Mouse (Mus musculus): ENCODE results near the gene Brip1. TPM values are rescaled to one million over a fixed set of nuclear protein-coding genes. Genes with fewer than 3 reads are reported as not detected.

Brip1 gene
- polyA plus RNA-seq, 1 experiment from 2014 or later, result 8.1 TPM

GRCm38 (mm10) chr11:86106596-86106995 is 94.4 kb downstream of the Brip1 start:
- Histone ChIP-seq H3K4me3 (replicated peaks) (no peak overlapping the region), H3K36me3 (no peaks in the 10 kb centered on the region), H3K4me1 (no peaks in the 10 kb centered on the region), H3K4me2 (replicated peaks) (no peak overlapping the region), H3K27me3 (no peaks in the 10 kb centered on the region), H3K9ac (no peak overlapping the region), H3K9me3 (replicated peaks) (no peaks in the 10 kb centered on the region), H3K27ac (replicated peaks) (no peak overlapping the region)
- ATAC-seq (ENCODE audit: insufficient number of reproducible peaks, low FRiP score, low TSS enrichment, low read depth), result no peak

DNA sequence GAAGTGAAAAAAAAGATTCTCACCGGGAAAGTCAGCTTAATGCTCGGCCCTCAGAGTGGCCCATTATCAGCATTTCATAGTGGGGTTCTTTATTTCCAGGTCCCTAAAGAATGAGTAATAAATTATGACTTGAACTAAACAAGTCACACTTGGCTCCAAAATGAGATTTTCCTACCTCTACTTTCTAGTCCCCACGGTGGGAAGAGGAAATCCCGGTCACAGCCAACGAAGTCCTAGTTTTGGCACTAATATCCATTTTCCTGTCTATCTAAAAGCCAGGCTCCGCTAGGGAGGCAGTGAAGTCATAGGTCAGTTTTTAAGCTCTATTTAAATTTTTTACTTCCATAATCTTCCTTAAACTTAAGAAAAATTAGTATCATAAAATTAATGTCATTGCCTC is 99.8 kb downstream of the Brip1 start:
- whole genome bisulfite sequencing, result 85% methylated on average over 6 of the region's 6 CpGs
- H3K4me3 ChIP-seq (replicated peaks), result no peak overlapping the region
- H3K4me2 ChIP-seq (replicated peaks), result no peak overlapping the region
- H3K27ac ChIP-seq (replicated peaks), result no peak overlapping the region
- no peaks in the 10 kb centered on the region for H3K4me1 ChIP-seq
- no peaks in the 10 kb centered on the region for H3K27me3 ChIP-seq
- ATAC-seq (ENCODE audit: insufficient number of reproducible peaks, low FRiP score, low TSS enrichment, low read depth), result no peak
- no peaks in the 10 kb centered on the region for H3K9me3 ChIP-seq (replicated peaks)
- no peaks in the 10 kb centered on the region for H3K36me3 ChIP-seq
- H3K9ac ChIP-seq, result no peak overlapping the region

DNA sequence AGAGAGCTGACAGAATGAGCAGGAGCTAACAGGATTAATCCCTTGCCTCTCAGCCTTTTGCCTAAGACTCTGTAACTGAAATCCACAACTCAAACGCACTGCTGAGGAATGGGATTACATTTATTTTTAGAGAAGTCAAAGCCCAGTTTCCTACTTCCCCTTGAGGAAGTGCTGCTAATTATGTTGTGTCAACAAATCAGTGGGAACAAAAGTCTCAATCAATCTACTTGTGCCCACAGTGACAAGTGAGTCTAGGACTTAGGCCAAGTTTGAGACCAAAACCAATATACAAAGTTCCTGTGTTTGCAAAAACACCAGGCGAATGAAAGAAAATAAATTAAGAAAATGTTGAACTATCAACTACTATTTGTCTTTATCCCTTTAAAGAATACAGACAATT is 101.7 kb downstream of the Brip1 start:
- Histone ChIP-seq H3K4me1 (no peaks in the 10 kb centered on the region), H3K9ac (no peak overlapping the region), H3K27me3 (no peaks in the 10 kb centered on the region), H3K9me3 (replicated peaks) (no peaks in the 10 kb centered on the region), H3K27ac (replicated peaks) (no peak overlapping the region), H3K4me2 (replicated peaks) (no peak overlapping the region), H3K4me3 (replicated peaks) (no peak overlapping the region), H3K36me3 (no peaks in the 10 kb centered on the region)
- no peak for ATAC-seq (ENCODE audit: insufficient number of reproducible peaks, low FRiP score, low TSS enrichment, low read depth)
- 46% methylated on average over 2 of the region's 2 CpGs for WGBS

DNA sequence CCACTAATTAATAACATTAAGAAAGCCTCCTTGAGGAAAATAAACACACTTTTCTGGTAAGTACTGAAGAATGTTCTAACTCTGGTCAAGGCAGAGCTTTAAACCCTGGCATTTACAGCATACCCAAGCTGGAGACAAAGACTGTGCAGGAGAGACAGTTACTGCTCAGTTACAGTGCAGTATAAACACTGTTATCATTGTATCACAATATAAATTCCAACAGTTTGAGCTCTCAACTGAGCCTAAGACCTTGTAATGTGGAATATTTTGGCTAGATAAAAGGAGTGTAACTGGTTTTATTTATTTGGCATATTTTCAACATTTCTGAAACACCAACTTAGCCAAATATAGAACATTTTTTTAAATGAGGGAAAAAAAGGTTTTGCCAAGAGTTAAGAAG is 112.2 kb downstream of the Brip1 start:
- Histone ChIP-seq H3K9ac (no peak overlapping the region), H3K27me3 (no peaks in the 10 kb centered on the region), H3K36me3 (no peaks in the 10 kb centered on the region), H3K4me3 (replicated peaks) (no peak overlapping the region), H3K9me3 (replicated peaks) (no peaks in the 10 kb centered on the region), H3K4me1 (no peaks in the 10 kb centered on the region), H3K4me2 (replicated peaks) (no peak overlapping the region), H3K27ac (replicated peaks) (no peak overlapping the region)
- no peak for ATAC-seq (ENCODE audit: insufficient number of reproducible peaks, low FRiP score, low TSS enrichment, low read depth)

- 79% methylated on average over 4 of the region's 4 CpGs for WGBS
- Histone ChIP-seq H3K9me3 (replicated peaks) (no peaks in the 10 kb centered on the region), H3K4me2 (replicated peaks) (no peak overlapping the region), H3K4me3 (replicated peaks) (no peak overlapping the region), H3K36me3 (no peaks in the 10 kb centered on the region), H3K4me1 (no peaks in the 10 kb centered on the region), H3K9ac (no peak overlapping the region), H3K27ac (replicated peaks) (no peak overlapping the region), H3K27me3 (no peaks in the 10 kb centered on the region)
- ATAC-seq (ENCODE audit: insufficient number of reproducible peaks, low FRiP score, low TSS enrichment, low read depth), result no peak
These were observed 116.5 kb downstream of the Brip1 start for GRCm38 (mm10) chr11:86084522-86084921.

- H3K4me3 ChIP-seq (replicated peaks), result no peak overlapping the region
- no peaks in the 10 kb centered on the region for H3K27me3 ChIP-seq
- no peaks in the 10 kb centered on the region for H3K9me3 ChIP-seq (replicated peaks)
- ATAC-seq (ENCODE audit: insufficient number of reproducible peaks, low FRiP score, low TSS enrichment, low read depth), result no peak
- 79% methylated on average over 8 of the region's 8 CpGs for WGBS
- no peak overlapping the region for H3K27ac ChIP-seq (replicated peaks)
- no peaks in the 10 kb centered on the region for H3K4me1 ChIP-seq
- peaks cover 5% of the 10 kb centered on the region; the same call in 1 of the 2 replicates for H3K36me3 ChIP-seq
- H3K9ac ChIP-seq, result no peak overlapping the region
- H3K4me2 ChIP-seq (replicated peaks), result no peak overlapping the region
These were observed 123.0 kb downstream of the Brip1 start for GRCm38 (mm10) chr11:86078025-86078424.

- peaks cover 5% of the 10 kb centered on the region; the same call in 1 of the 2 replicates for H3K36me3 ChIP-seq
- WGBS, result 78% methylated on average over 7 of the region's 7 CpGs
- H3K9ac ChIP-seq, result no peak overlapping the region
- H3K27ac ChIP-seq (replicated peaks), result no peak overlapping the region
- H3K4me2 ChIP-seq (replicated peaks), result no peak overlapping the region
- ATAC-seq (ENCODE audit: insufficient number of reproducible peaks, low FRiP score, low TSS enrichment, low read depth), result no peak
- H3K9me3 ChIP-seq (replicated peaks), result no peaks in the 10 kb centered on the region
- no peaks in the 10 kb centered on the region for H3K4me1 ChIP-seq
- no peak overlapping the region for H3K4me3 ChIP-seq (replicated peaks)
- no peaks in the 10 kb centered on the region for H3K27me3 ChIP-seq
These were observed 124.0 kb downstream of the Brip1 start for GRCm38 (mm10) chr11:86076966-86077365.

GRCm38 (mm10) chr11:86076403-86076802 is 124.6 kb downstream of the Brip1 start:
- H3K36me3 ChIP-seq, result peaks cover 5% of the 10 kb centered on the region; the same call in 1 of the 2 replicates
- no peak overlapping the region for H3K9ac ChIP-seq
- 93% methylated on average over 5 of the region's 5 CpGs for WGBS
- H3K4me2 ChIP-seq (replicated peaks), result no peak overlapping the region
- no peaks in the 10 kb centered on the region for H3K27me3 ChIP-seq
- no peaks in the 10 kb centered on the region for H3K4me1 ChIP-seq
- H3K9me3 ChIP-seq (replicated peaks), result no peaks in the 10 kb centered on the region
- no peak overlapping the region for H3K4me3 ChIP-seq (replicated peaks)
- H3K27ac ChIP-seq (replicated peaks), result no peak overlapping the region
- ATAC-seq (ENCODE audit: insufficient number of reproducible peaks, low FRiP score, low TSS enrichment, low read depth), result no peak

- Histone ChIP-seq H3K4me1 (no peaks in the 10 kb centered on the region), H3K4me2 (replicated peaks) (no peak overlapping the region), H3K36me3 (peaks cover 5% of the 10 kb centered on the region; the same call in 1 of the 2 replicates), H3K9me3 (replicated peaks) (no peaks in the 10 kb centered on the region), H3K9ac (no peak overlapping the region), H3K27ac (replicated peaks) (no peak overlapping the region), H3K4me3 (replicated peaks) (no peak overlapping the region), H3K27me3 (no peaks in the 10 kb centered on the region)
- WGBS, result 83% methylated on average over 1 of the region's 1 CpGs
- ATAC-seq (ENCODE audit: insufficient number of reproducible peaks, low FRiP score, low TSS enrichment, low read depth), result no peak
These were observed 125.6 kb downstream of the Brip1 start for GRCm38 (mm10) chr11:86075371-86075770.

GRCm38 (mm10) chr11:86068651-86069050 is 132.3 kb downstream of the Brip1 start:
- Histone ChIP-seq H3K27me3 (no peaks in the 10 kb centered on the region), H3K4me3 (replicated peaks) (no peak overlapping the region), H3K9ac (no peak overlapping the region), H3K4me2 (replicated peaks) (no peak overlapping the region), H3K36me3 (peaks cover 1% of the 10 kb centered on the region; the same call in 1 of the 2 replicates), H3K4me1 (no peaks in the 10 kb centered on the region), H3K9me3 (replicated peaks) (no peaks in the 10 kb centered on the region), H3K27ac (replicated peaks) (no peak overlapping the region)
- 55% methylated on average over 6 of the region's 6 CpGs for WGBS
- ATAC-seq (ENCODE audit: insufficient number of reproducible peaks, low FRiP score, low TSS enrichment, low read depth), result no peak

DNA sequence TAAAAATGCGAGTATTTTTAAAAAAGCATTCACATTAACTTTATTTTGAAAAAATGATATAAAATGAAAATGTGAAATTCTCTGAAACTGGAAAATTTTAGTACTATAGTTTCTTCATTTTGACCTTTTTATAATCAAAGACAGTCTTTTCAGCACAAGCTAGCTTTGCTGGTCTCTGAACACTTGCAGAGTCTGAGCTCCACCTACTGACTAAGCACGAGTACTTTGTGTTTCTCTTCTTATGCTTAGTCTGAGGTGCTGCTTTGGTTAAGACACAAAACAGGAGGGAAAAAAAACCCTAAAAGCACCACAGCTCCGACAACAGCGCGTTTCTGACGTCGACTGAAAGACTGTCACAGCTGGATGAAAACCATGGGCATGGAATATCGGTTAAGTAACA is 133.8 kb downstream of the Brip1 start:
- no peak overlapping the region for H3K4me2 ChIP-seq (replicated peaks)
- H3K36me3 ChIP-seq, result peaks cover 4% of the 10 kb centered on the region; the same call in 1 of the 2 replicates
- no peak overlapping the region for H3K9ac ChIP-seq
- H3K4me3 ChIP-seq (replicated peaks), result no peak overlapping the region
- no peak overlapping the region for H3K27ac ChIP-seq (replicated peaks)
- no peaks in the 10 kb centered on the region for H3K4me1 ChIP-seq
- 56% methylated on average over 8 of the region's 8 CpGs for whole genome bisulfite sequencing
- no peaks in the 10 kb centered on the region for H3K9me3 ChIP-seq (replicated peaks)
- ATAC-seq (ENCODE audit: insufficient number of reproducible peaks, low FRiP score, low TSS enrichment, low read depth), result no peak
- H3K27me3 ChIP-seq, result no peaks in the 10 kb centered on the region

DNA sequence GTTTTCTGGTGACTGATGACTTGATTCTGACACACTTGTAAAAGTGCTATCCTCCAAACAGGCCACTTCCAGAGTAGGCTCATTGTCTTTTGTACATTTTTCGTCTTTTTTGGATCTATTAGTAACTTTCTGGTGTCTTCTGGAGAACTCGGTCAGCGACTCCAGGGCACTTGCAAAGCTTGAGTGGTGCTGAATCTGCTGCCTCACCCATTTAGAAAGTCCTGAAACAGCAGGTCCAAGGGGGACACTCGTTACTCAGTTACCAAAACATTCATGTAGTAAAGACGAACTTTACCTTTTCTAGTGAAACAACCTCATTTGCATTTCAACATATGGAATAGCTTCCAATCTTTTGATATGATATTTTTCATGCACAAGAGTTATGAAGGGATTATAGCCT is 136.1 kb downstream of the Brip1 start:
- Histone ChIP-seq H3K4me1 (no peaks in the 10 kb centered on the region), H3K36me3 (peaks cover 4% of the 10 kb centered on the region; the same call in 1 of the 2 replicates), H3K9ac (no peak overlapping the region), H3K27me3 (no peaks in the 10 kb centered on the region), H3K9me3 (replicated peaks) (no peaks in the 10 kb centered on the region), H3K4me2 (replicated peaks) (no peak overlapping the region), H3K27ac (replicated peaks) (no peak overlapping the region), H3K4me3 (replicated peaks) (no peak overlapping the region)
- 93% methylated on average over 5 of the region's 5 CpGs for WGBS
- ATAC-seq (ENCODE audit: insufficient number of reproducible peaks, low FRiP score, low TSS enrichment, low read depth), result no peak

Measured in embryonic facial prominence, embryonic 15.5 days (tissue).